Mouse (Mus musculus) erythroid progenitor cell, adult 5-6 weeks (primary cell): ENCODE data around the gene Kif4. TPM values are rescaled to one million over a fixed set of nuclear protein-coding genes. Genes with fewer than 3 reads are reported as not detected.

Experiments used
- ATAC-seq: replicated peaks from 2 replicates; pipeline ENCODE4 v1.8.0; 2016; ENCODE audit warnings: moderate number of reproducible peaks, mild to moderate bottlenecking, moderate TSS enrichment, inconsistent platforms; ENCODE audit not compliant: poor library complexity, low FRiP score, severe bottlenecking
- total RNA-seq, 2 experiments: library from RNA; stranded (forward) in 1 of 2; stranded (reverse) in 1 of 2; fragments of 150-400 nt in 1 of 2; fragments of 186-747, 209-891 nt in 1 of 2; gene quantifications; 2 replicates each; pipeline versions ENCODE4 v1.2.3 to v1.2.4; 2015 to 2017; ENCODE audit warnings: low replicate concordance in 2 of 2

Gene Kif4
- total RNA-seq, 2 experiments from 2014 or later, result 137 to 205 TPM

- no peak for ATAC-seq
Measured at GRCm38 (mm10) chrX:100728947-100729346, 103.4 kb downstream of the Kif4 start.

DNA sequence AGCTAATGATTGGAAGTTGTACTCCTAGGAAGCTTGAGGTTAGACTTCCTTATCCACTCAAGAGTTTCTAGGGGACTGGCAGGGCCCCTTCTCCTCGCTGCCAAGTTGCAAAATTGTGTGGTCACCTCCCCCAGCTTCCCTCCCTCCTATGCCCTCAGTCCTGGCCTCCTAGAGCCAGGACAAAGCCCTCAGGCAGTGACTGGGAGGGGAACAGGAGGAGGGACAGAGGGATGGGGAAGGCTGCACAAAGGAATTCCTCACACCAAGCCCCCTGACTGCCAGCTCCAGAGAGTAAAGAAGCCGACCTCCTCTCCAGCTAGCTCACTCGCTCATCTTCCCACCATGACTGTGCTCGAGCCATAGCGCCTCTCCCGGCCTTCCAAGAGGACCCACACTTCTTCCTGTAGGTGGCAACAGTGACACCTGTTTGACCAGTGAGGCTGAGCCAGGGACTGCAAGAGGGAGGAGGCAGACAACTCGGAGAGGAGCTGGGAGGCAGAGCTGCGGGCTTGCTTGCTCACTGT lies 104.2 kb downstream of the Kif4 start, which contains the start of gene Gdpd2:
Gene Gdpd2, plus strand, starts transcription at position 209 of the 524 bp plus-strand sequence.
- ATAC-seq, result peak; percentile 49; the same call in 1 of the 2 replicates

GRCm38 (mm10) chrX:100730266-100730665 lies 104.7 kb downstream of the Kif4 start:
- no peak for ATAC-seq

- no peak for ATAC-seq
Measured at GRCm38 (mm10) chrX:100734359-100734758, 108.8 kb downstream of the Kif4 start.

DNA sequence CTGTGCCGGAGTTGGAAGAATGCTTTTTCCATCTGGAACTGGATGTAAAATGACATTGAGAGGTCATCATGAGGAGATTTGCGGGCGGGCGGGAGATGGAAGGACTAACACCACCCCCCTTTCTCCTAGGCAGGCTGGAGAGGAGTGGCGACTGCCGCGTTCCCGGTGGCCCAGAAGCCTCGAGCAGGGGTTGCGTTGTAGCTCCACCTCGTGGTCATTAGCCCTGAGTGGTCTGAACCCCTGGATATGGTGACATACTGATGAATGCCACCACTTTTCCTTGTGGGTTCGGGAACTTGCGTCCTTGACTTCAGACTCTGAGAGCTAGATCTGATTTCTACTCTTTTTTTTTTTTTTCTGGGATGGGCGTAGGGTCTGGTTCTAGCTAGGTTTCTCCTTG lies 113.4 kb downstream of the Kif4 start:
- ATAC-seq, result no peak

DNA sequence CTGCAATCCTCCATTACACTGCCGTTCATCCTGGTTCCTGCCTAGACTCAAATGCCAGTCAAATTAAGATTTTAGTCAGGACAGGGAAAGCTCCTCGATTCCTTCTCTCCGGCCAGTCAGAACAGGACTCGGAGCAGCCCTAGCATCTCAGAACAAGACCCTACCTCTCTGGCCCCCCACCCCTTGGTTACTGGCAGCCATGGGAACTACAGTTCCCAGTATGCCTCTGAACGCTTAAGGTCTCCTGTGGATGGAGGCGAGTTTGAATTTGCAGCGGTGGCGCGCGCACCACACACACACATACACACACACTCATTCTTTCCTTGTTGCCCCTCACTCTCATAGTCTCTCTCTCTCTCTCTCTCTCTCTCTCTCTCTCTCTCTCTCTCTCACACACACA lies 113.9 kb downstream of the Kif4 start:
- ATAC-seq, result no peak

DNA sequence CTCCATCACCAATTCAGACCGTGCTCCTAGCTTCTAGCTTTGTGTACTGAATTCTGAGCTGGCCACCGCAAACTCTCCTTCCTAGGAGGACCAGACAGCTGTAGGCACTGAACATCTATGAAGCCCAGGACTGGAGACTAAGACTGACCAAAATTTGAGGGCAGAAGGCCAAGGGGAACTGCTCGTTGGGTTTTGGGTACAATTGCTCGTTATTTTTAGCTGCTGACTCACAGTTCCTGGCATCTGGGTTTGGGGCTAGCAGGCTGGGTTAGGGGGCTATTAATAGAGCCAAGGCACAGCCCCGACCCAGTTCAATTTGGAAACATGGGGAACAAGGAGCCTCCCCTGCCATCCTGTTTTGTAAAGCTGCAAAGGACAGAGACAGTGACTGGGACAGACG lies 115.2 kb downstream of the Kif4 start:
- no peak for ATAC-seq

GRCm38 (mm10) chrX:100741940-100742339 lies 116.4 kb downstream of the Kif4 start:
- no peak for ATAC-seq

DNA sequence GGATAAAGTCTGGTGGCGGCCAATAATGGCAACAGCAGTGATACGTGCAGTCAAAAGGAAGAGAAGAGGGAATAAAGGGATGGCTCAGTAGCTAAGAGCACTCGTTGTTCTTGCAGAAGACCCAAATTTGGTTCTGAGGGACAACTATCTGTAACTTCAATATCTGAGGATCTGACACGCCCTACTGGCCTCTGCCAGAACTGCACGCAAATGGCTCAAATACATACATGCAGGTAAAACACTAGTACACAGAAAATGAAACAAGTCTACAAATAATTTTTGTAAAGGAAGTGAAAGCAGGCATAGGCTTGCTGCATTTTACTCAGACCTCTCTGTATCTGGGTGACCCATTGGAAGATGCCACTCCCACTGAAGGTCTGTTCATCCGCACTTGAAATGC lies 140.3 kb downstream of the Kif4 start:
- ATAC-seq, result no peak

DNA sequence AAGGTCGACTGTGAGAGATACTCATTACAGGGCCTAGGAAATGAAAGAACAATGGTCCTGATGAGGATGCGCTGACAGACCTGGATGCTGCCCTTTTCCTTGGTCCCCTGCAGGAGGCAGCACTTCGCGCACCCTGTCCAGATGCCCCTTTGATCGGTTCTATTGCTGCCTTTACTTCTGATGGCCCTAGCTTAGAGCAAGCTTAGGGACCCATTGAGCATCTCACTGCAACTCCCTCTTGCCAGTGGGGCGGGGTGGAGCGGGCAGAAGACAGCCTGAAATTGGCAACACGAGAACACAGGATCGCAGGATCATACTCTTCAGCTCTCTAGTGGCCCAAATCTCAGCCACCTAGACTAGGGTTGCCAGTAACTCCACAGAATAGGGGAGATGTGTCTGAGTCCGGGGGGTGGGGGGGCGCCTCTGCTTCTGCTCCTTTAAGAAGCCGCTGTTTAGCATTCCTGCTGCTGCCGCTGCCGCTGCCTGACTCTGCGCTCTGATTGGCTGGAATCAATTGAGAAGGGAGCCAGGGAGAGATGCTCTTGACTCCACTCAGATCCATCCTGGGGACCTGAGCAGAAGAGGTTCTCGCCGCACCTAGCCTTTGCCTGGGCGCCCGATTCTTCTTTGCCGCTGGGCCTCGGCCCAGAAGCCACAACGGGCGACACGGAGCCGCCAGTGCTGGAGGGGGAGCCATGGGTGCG lies 141.8 kb downstream of the Kif4 start, which contains the start of gene Dlg3:
Gene Dlg3, plus strand, starts transcription at position 542 of the 704 bp plus-strand sequence.
- ATAC-seq, result no peak

GRCm38 (mm10) chrX:100767885-100768626 lies 142.5 kb downstream of the Kif4 start:
- no peak for ATAC-seq

GRCm38 (mm10) chrX:100769281-100769680 lies 143.7 kb downstream of the Kif4 start:
- ATAC-seq, result no peak

GRCm38 (mm10) chrX:100774341-100774811 lies 148.8 kb downstream of the Kif4 start:
- peak; percentile 69 for ATAC-seq

DNA sequence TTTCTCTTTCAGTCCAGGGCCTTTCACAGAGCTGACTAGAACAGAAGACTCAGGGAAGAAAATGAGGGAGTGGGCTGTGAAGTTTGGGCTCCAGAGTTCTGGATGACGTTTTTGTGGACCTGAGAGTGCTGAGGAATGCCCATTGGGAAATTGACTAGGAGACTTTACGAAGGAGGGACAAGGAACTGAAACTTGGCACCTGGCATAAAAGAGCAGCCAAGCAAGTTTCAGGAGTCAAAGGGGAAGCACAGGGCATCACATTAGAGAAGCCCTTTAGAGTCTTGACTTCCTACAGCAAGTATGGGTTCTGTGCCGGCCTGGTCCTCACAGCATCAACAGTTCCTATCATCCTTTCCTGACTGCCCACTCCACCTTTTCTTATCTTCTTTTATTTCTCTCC lies 149.9 kb downstream of the Kif4 start:
- no peak for ATAC-seq

DNA sequence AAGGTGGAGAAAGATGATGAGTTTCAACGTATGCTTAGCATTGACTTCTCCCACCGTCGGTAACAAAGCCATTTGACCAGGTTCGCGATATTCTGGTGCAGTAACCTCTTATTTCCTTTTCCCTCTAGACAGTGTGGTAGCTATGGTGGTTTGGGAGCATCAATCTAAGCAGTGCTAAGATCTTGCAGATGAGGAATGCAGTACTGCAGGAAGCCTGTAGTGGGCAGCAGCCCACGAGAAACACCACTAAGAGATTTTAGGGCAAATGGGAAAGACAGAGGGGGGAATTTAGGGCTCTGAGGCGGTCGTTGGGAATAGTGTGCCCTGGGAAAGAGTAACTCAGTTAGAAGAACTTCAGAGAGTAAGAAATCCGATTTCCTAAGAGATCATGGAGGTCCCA lies 151.0 kb downstream of the Kif4 start:
- ATAC-seq, result peak; percentile 69

Other genes with a start within 250 kb of the Kif4 start
- gene Otud6a, start 196.7 kb upstream of the Kif4 start, total RNA-seq (2015; ENCODE audit: low replicate concordance), result not detected in 2 replicates
- gene Otud6a, start 196.7 kb upstream of the Kif4 start, total RNA-seq (2017; ENCODE audit: low replicate concordance), result not detected in 2 replicates
- gene Awat2, start 183.0 kb upstream of the Kif4 start, total RNA-seq (2015; ENCODE audit: low replicate concordance), result not detected in 2 replicates
- gene Awat2, start 183.0 kb upstream of the Kif4 start, total RNA-seq (2017; ENCODE audit: low replicate concordance), result not detected in 2 replicates
- 16.6 and 23.5 TPM in 2 replicates for gene Igbp1, start 131.4 kb upstream of the Kif4 start, total RNA-seq (2015; ENCODE audit: low replicate concordance)
- 9.7 and 19.5 TPM in 2 replicates for gene Igbp1, start 131.4 kb upstream of the Kif4 start, total RNA-seq (2017; ENCODE audit: low replicate concordance)
- gene Dgat2l6, start 100.9 kb upstream of the Kif4 start, total RNA-seq (2015; ENCODE audit: low replicate concordance), result 0.84 TPM in 1 of 2 replicates, not detected in the other
- gene Dgat2l6, start 100.9 kb upstream of the Kif4 start, total RNA-seq (2017; ENCODE audit: low replicate concordance), result not detected in 2 replicates
- gene Awat1, start 53.5 kb upstream of the Kif4 start, total RNA-seq (2015; ENCODE audit: low replicate concordance), result not detected in 2 replicates
- gene Awat1, start 53.5 kb upstream of the Kif4 start, total RNA-seq (2017; ENCODE audit: low replicate concordance), result 0.64 TPM in 1 of 2 replicates, not detected in the other
- not detected in 2 replicates for gene P2ry4, start 30.9 kb upstream of the Kif4 start, total RNA-seq (2015; ENCODE audit: low replicate concordance)
- not detected in 2 replicates for gene P2ry4, start 30.9 kb upstream of the Kif4 start, total RNA-seq (2017; ENCODE audit: low replicate concordance)
- not detected in 2 replicates for gene Arr3, start 20.2 kb upstream of the Kif4 start, total RNA-seq (2015; ENCODE audit: low replicate concordance)
- not detected in 2 replicates for gene Arr3, start 20.2 kb upstream of the Kif4 start, total RNA-seq (2017; ENCODE audit: low replicate concordance)
- gene Pdzd11, start 831 bp downstream of the Kif4 start, total RNA-seq (2015; ENCODE audit: low replicate concordance), result 84.3 and 91.5 TPM in 2 replicates
- gene Pdzd11, start 831 bp downstream of the Kif4 start, total RNA-seq (2017; ENCODE audit: low replicate concordance), result 49.3 and 52.7 TPM in 2 replicates
- 1.3 and 9.7 TPM in 2 replicates for gene Gdpd2, start 104.1 kb downstream of the Kif4 start, total RNA-seq (2015; ENCODE audit: low replicate concordance)
- gene Gdpd2, start 104.1 kb downstream of the Kif4 start, total RNA-seq (2017; ENCODE audit: low replicate concordance), result 6.9 and 18.0 TPM in 2 replicates
- 0.72 TPM in 1 of 2 replicates, not detected in the other for gene Dlg3, start 142.0 kb downstream of the Kif4 start, total RNA-seq (2015; ENCODE audit: low replicate concordance)
- 0.45 and 0.77 TPM in 2 replicates for gene Dlg3, start 142.0 kb downstream of the Kif4 start, total RNA-seq (2017; ENCODE audit: low replicate concordance)